Comparison of ENCODE assay signal across 29 mouse cellular contexts in genomic region chr8:95064531-95064930, GRCm38 (mm10). TPM values are rescaled to one million over a fixed set of nuclear protein-coding genes. Genes with fewer than 3 reads are reported as not detected.
DNase-seq lines count a peak whose midpoint lies in the region; ATAC-seq lines count a peak whose summit lies in the region.
"Had no signal": no experiment of that assay in that cellular context is flagged by ENCODE, and none has a peak within 500 bp of the region (broad histone marks: within the 10 kb centered on the region; RNA-seq: fewer than 3 reads in every experiment).

No protein-coding gene starts in this region.

- H3K9me3 ChIP-seq in kidney, embryonic 16.5 days (ENCODE audit: low read length): no peaks in the 10 kb centered on the region
- H3K9me3 ChIP-seq: heart, embryonic 10.5 days had no signal

- ATAC-seq in kidney, embryonic 16.5 days (ENCODE audit: low FRiP score, low TSS enrichment): no peak
- ATAC-seq: forebrain, postnatal 0 days had no signal

- no peaks in the 10 kb centered on the region for H3K4me1 ChIP-seq in kidney, embryonic 16.5 days (ENCODE audit: insufficient read depth, low read length)

- H3K4me3 ChIP-seq in kidney, embryonic 16.5 days (ENCODE audit: low read length): no peak overlapping the region
- H3K4me3 ChIP-seq: erythroblast, embryonic 14.5 days; heart, embryonic 10.5 days had no signal

- no peaks in the 10 kb centered on the region for H3K27me3 ChIP-seq in kidney, embryonic 16.5 days (ENCODE audit: insufficient read depth, low read length)

- DNase-seq in adrenal gland, adult 2 months: peak; percentile 26
- no peak for DNase-seq in adrenal gland, postnatal 10 days
- DNase-seq in 3134 (ENCODE audit: extremely low read depth, insufficient read length, low spot score): peak; percentile 65
- DNase-seq in brain, adult 2 months (ENCODE audit: low read depth, low spot score): peak; percentile 93
- peak; percentile 59 to 73 for DNase-seq in cerebellum, postnatal 14 days
- no peak for DNase-seq in MN1 (ENCODE audit: low spot score)
- DNase-seq in thymus, postnatal 14 days: no peak
- DNase-seq: adrenal gland, postnatal 14 days; forebrain, postnatal 0 days; kidney, adult 8-10 months; kidney, postnatal 36 days; lung, adult 2 months; lung, postnatal 36 days; retina, postnatal 1 day; right cerebral cortex, postnatal 4 days; thymus, postnatal 36 days had no signal

- WGBS in kidney, embryonic 16.5 days: 84% methylated on average over 2 of the region's 2 CpGs

- no peak overlapping the region for H3K27ac ChIP-seq in kidney, embryonic 16.5 days (ENCODE audit: low read length)
- H3K27ac ChIP-seq: heart, embryonic 10.5 days; stomach, postnatal 0 days had no signal

- H3K36me3 ChIP-seq in kidney, embryonic 16.5 days (ENCODE audit: insufficient read depth, low read length): no peaks in the 10 kb centered on the region
- H3K36me3 ChIP-seq: heart, embryonic 10.5 days had no signal

- no peak overlapping the region for H3K4me2 ChIP-seq in kidney, embryonic 16.5 days (replicated peaks; ENCODE audit: low read depth, low read length)
- H3K4me2 ChIP-seq: liver, embryonic 11.5 days had no signal

- H3K9ac ChIP-seq in kidney, embryonic 16.5 days (replicated peaks; ENCODE audit: low read length): no peak overlapping the region
- H3K9ac ChIP-seq: forebrain, postnatal 0 days had no signal

RNA-seq across cellular contexts. Expression of gene Drc7, which starts 9.6 kb away (rescaled TPM):
- not detected for total RNA-seq in adrenal gland, adult 2 months (2021)
- not detected in 2 replicates for polyA plus RNA-seq in adrenal gland, adult 2 months (2012; rRNA removed)
- total RNA-seq in adrenal gland, postnatal 10 days (2021): not detected
- 0.05 TPM in 1 of 2 replicates, not detected in the other for polyA plus RNA-seq in kidney, embryonic 16.5 days (2015; fragmentation: Nextera tagmentation; extraction: Ambion mirVana)
- total RNA-seq: adrenal gland, postnatal 14 days; CH12.LX; gastrocnemius, adult 18-20 months; gastrocnemius, postnatal 4 days had no signal
- polyA plus RNA-seq: embryonic facial prominence, embryonic 11.5 days; erythroblast, embryonic 14.5 days; heart, embryonic 10.5 days; heart, postnatal 0 days; intestine, embryonic 14.5 days; neural tube, embryonic 11.5 days had no signal

RNA-seq across cellular contexts. Expression of gene Katnb1, which starts 16.5 kb away (rescaled TPM):
- total RNA-seq in adrenal gland, adult 2 months (2021): 10 to 100 TPM; 11.0 to 17.7 TPM
- polyA plus RNA-seq in adrenal gland, adult 2 months (2012; rRNA removed): 18.9 and 19.1 TPM in 2 replicates
- total RNA-seq in adrenal gland, postnatal 10 days (2021): 10 to 100 TPM in 1 of 2 experiments, 1 to 10 TPM in 1; 9.4 to 16.1 TPM
- 29.5 and 33.2 TPM in 2 replicates for polyA plus RNA-seq in kidney, embryonic 16.5 days (2015; fragmentation: Nextera tagmentation; extraction: Ambion mirVana)

RNA-seq across cellular contexts. Expression of gene Adgrg3, which starts 47.0 kb away (rescaled TPM):
- total RNA-seq in adrenal gland, adult 2 months (2021): 1 to 10 TPM; 2.0 to 2.8 TPM
- 9.1 and 11.2 TPM in 2 replicates for polyA plus RNA-seq in adrenal gland, adult 2 months (2012; rRNA removed)
- total RNA-seq in adrenal gland, postnatal 10 days (2021): 1 to 10 TPM; 4.0 to 4.5 TPM
- polyA plus RNA-seq in kidney, embryonic 16.5 days (2015; fragmentation: Nextera tagmentation; extraction: Ambion mirVana): 5.0 and 5.1 TPM in 2 replicates
- total RNA-seq: CH12.LX, MEL had no signal

Comparison
In these comparisons a context has a peak if more than half of its experiments do, and no peak if none do; other contexts are left out.
1. DNase-seq: peak in adrenal gland, adult 2 months (single experiment), 3134 (single experiment), brain, adult 2 months (single experiment) and cerebellum, postnatal 14 days (2 of 2); none in adrenal gland, postnatal 10 days (single experiment), MN1 (single experiment) and thymus, postnatal 14 days (single experiment).